Mouse (Mus musculus): Measurements from ENCODE around the gene Fus. TPM values are rescaled to one million over a fixed set of nuclear protein-coding genes. Genes with fewer than 3 reads are reported as not detected.

Fus gene
- polyA plus RNA-seq, 1 experiment from 2014 or later, result 249 TPM

GRCm38 (mm10) chr7:128024364-128024763 lies 57.1 kb downstream of the Fus start:
- H3K4me2 ChIP-seq (ENCODE audit: low read depth, low read length), result no peak overlapping the region
- H3K9ac ChIP-seq (ENCODE audit: low read length), result no peak overlapping the region
- H3K4me3 ChIP-seq (ENCODE audit: low read length), result no peak overlapping the region
- H3K36me3 ChIP-seq (ENCODE audit: control insufficient read depth, insufficient read depth), result no peaks in the 10 kb centered on the region
- H3K4me1 ChIP-seq (ENCODE audit: control insufficient read depth, insufficient read depth, low read length), result no peaks in the 10 kb centered on the region
- peaks cover 3% of the 10 kb centered on the region; the same call in 1 of the 2 replicates for H3K9me3 ChIP-seq (replicated peaks; ENCODE audit: control insufficient read depth, low read length)
- no peak overlapping the region for H3K27ac ChIP-seq (ENCODE audit: low read length)
- no peak for ATAC-seq (replicated peaks; ENCODE audit: extremely low read depth, insufficient read depth, low FRiP score)
- 79% methylated on average over 9 of the region's 9 CpGs for WGBS
- no peaks in the 10 kb centered on the region for H3K27me3 ChIP-seq (ENCODE audit: control insufficient read depth, insufficient read depth, low read length)

- ATAC-seq (replicated peaks; ENCODE audit: extremely low read depth, insufficient read depth, low FRiP score), result no peak
- H3K9ac ChIP-seq (ENCODE audit: low read length), result no peak overlapping the region
- no peaks in the 10 kb centered on the region for H3K36me3 ChIP-seq (ENCODE audit: control insufficient read depth, insufficient read depth)
- no peak overlapping the region for H3K4me2 ChIP-seq (ENCODE audit: low read depth, low read length)
- H3K27me3 ChIP-seq (ENCODE audit: control insufficient read depth, insufficient read depth, low read length), result no peaks in the 10 kb centered on the region
- WGBS, result 70% methylated on average over 4 of the region's 4 CpGs
- no peak overlapping the region for H3K4me3 ChIP-seq (ENCODE audit: low read length)
- H3K27ac ChIP-seq (ENCODE audit: low read length), result no peak overlapping the region
- no peaks in the 10 kb centered on the region for H3K4me1 ChIP-seq (ENCODE audit: control insufficient read depth, insufficient read depth, low read length)
- H3K9me3 ChIP-seq (replicated peaks; ENCODE audit: control insufficient read depth, low read length), result peaks cover 3% of the 10 kb centered on the region; the same call in 1 of the 2 replicates
These were observed 57.7 kb downstream of the Fus start for GRCm38 (mm10) chr7:128024932-128025331.

GRCm38 (mm10) chr7:128025381-128025780 lies 58.1 kb downstream of the Fus start:
- Histone ChIP-seq H3K36me3 (ENCODE audit: control insufficient read depth, insufficient read depth) (no peaks in the 10 kb centered on the region), H3K9me3 (replicated peaks; ENCODE audit: control insufficient read depth, low read length) (peaks cover 3% of the 10 kb centered on the region; the same call in 1 of the 2 replicates), H3K9ac (ENCODE audit: low read length) (no peak overlapping the region), H3K4me2 (ENCODE audit: low read depth, low read length) (no peak overlapping the region), H3K4me1 (ENCODE audit: control insufficient read depth, insufficient read depth, low read length) (no peaks in the 10 kb centered on the region), H3K27ac (ENCODE audit: low read length) (no peak overlapping the region), H3K27me3 (ENCODE audit: control insufficient read depth, insufficient read depth, low read length) (no peaks in the 10 kb centered on the region), H3K4me3 (ENCODE audit: low read length) (no peak overlapping the region)
- WGBS, result 69% methylated on average over 4 of the region's 4 CpGs
- no peak for ATAC-seq (replicated peaks; ENCODE audit: extremely low read depth, insufficient read depth, low FRiP score)

- Histone ChIP-seq H3K4me2 (ENCODE audit: low read depth, low read length) (no peak overlapping the region), H3K9me3 (replicated peaks; ENCODE audit: control insufficient read depth, low read length) (no peaks in the 10 kb centered on the region), H3K9ac (ENCODE audit: low read length) (no peak overlapping the region), H3K27me3 (ENCODE audit: control insufficient read depth, insufficient read depth, low read length) (no peaks in the 10 kb centered on the region), H3K4me3 (ENCODE audit: low read length) (no peak overlapping the region), H3K27ac (ENCODE audit: low read length) (no peak overlapping the region), H3K36me3 (ENCODE audit: control insufficient read depth, insufficient read depth) (no peaks in the 10 kb centered on the region), H3K4me1 (ENCODE audit: control insufficient read depth, insufficient read depth, low read length) (no peaks in the 10 kb centered on the region)
- WGBS, result 48% methylated on average over 9 of the region's 9 CpGs
- ATAC-seq (replicated peaks; ENCODE audit: extremely low read depth, insufficient read depth, low FRiP score), result no peak
These were observed 64.2 kb downstream of the Fus start for GRCm38 (mm10) chr7:128031403-128031976.

GRCm38 (mm10) chr7:128032290-128032988 lies 65.2 kb downstream of the Fus start:
- Histone ChIP-seq H3K27ac (ENCODE audit: low read length) (no peak overlapping the region), H3K4me3 (ENCODE audit: low read length) (no peak overlapping the region), H3K27me3 (ENCODE audit: control insufficient read depth, insufficient read depth, low read length) (no peaks in the 10 kb centered on the region), H3K4me1 (ENCODE audit: control insufficient read depth, insufficient read depth, low read length) (no peaks in the 10 kb centered on the region), H3K4me2 (ENCODE audit: low read depth, low read length) (no peak overlapping the region), H3K9ac (ENCODE audit: low read length) (no peak overlapping the region), H3K9me3 (replicated peaks; ENCODE audit: control insufficient read depth, low read length) (no peaks in the 10 kb centered on the region), H3K36me3 (ENCODE audit: control insufficient read depth, insufficient read depth) (no peaks in the 10 kb centered on the region)
- WGBS, result 68% methylated on average over 5 of the region's 5 CpGs
- no peak for ATAC-seq (replicated peaks; ENCODE audit: extremely low read depth, insufficient read depth, low FRiP score)

- H3K4me1 ChIP-seq (ENCODE audit: control insufficient read depth, insufficient read depth, low read length), result no peaks in the 10 kb centered on the region
- no peak for ATAC-seq (replicated peaks; ENCODE audit: extremely low read depth, insufficient read depth, low FRiP score)
- no peak overlapping the region for H3K9ac ChIP-seq (ENCODE audit: low read length)
- H3K36me3 ChIP-seq (ENCODE audit: control insufficient read depth, insufficient read depth), result no peaks in the 10 kb centered on the region
- H3K9me3 ChIP-seq (replicated peaks; ENCODE audit: control insufficient read depth, low read length), result no peaks in the 10 kb centered on the region
- H3K27ac ChIP-seq (ENCODE audit: low read length), result no peak overlapping the region
- H3K27me3 ChIP-seq (ENCODE audit: control insufficient read depth, insufficient read depth, low read length), result no peaks in the 10 kb centered on the region
- WGBS, result 89% methylated on average over 3 of the region's 3 CpGs
- H3K4me2 ChIP-seq (ENCODE audit: low read depth, low read length), result no peak overlapping the region
- H3K4me3 ChIP-seq (ENCODE audit: low read length), result no peak overlapping the region
These were observed 65.7 kb downstream of the Fus start for GRCm38 (mm10) chr7:128032989-128033293.

GRCm38 (mm10) chr7:128033616-128034015 lies 66.4 kb downstream of the Fus start:
- Histone ChIP-seq H3K9ac (ENCODE audit: low read length) (no peak overlapping the region), H3K27me3 (ENCODE audit: control insufficient read depth, insufficient read depth, low read length) (no peaks in the 10 kb centered on the region), H3K4me2 (ENCODE audit: low read depth, low read length) (no peak overlapping the region), H3K27ac (ENCODE audit: low read length) (no peak overlapping the region), H3K36me3 (ENCODE audit: control insufficient read depth, insufficient read depth) (no peaks in the 10 kb centered on the region), H3K4me3 (ENCODE audit: low read length) (no peak overlapping the region), H3K9me3 (replicated peaks; ENCODE audit: control insufficient read depth, low read length) (no peaks in the 10 kb centered on the region), H3K4me1 (ENCODE audit: control insufficient read depth, insufficient read depth, low read length) (no peaks in the 10 kb centered on the region)
- no peak for ATAC-seq (replicated peaks; ENCODE audit: extremely low read depth, insufficient read depth, low FRiP score)
- WGBS, result 91% methylated on average over 4 of the region's 4 CpGs

Other genes starting within 250 kb of the Fus start
- 0.11 TPM in 2 replicates for gene Ctf2, start 235.3 kb upstream of the Fus start, polyA plus RNA-seq (2015; fragmentation: Nextera tagmentation; extraction: Ambion mirVana)
- 1.3 and 2.1 TPM in 2 replicates for gene Fbxl19, start 222.9 kb upstream of the Fus start, polyA plus RNA-seq (2015; fragmentation: Nextera tagmentation; extraction: Ambion mirVana)
- 20.3 and 21.4 TPM in 2 replicates for gene Orai3, start 197.6 kb upstream of the Fus start, polyA plus RNA-seq (2015; fragmentation: Nextera tagmentation; extraction: Ambion mirVana)
- 10.3 and 12.3 TPM in 2 replicates for gene Setd1a, start 190.8 kb upstream of the Fus start, polyA plus RNA-seq (2015; fragmentation: Nextera tagmentation; extraction: Ambion mirVana)
- not detected in 2 replicates for gene Gm49388, start 181.8 kb upstream of the Fus start, polyA plus RNA-seq (2015; fragmentation: Nextera tagmentation; extraction: Ambion mirVana)
- 24.5 and 24.9 TPM in 2 replicates for gene Hsd3b7, start 166.9 kb upstream of the Fus start, polyA plus RNA-seq (2015; fragmentation: Nextera tagmentation; extraction: Ambion mirVana)
- gene Stx4a, start 143.2 kb upstream of the Fus start, polyA plus RNA-seq (2015; fragmentation: Nextera tagmentation; extraction: Ambion mirVana), result 50.3 and 53.7 TPM in 2 replicates
- gene Stx1b, start 142.9 kb upstream of the Fus start, polyA plus RNA-seq (2015; fragmentation: Nextera tagmentation; extraction: Ambion mirVana), result 1.0 and 1.3 TPM in 2 replicates
- gene Zfp646, start 91.2 kb upstream of the Fus start, polyA plus RNA-seq (2015; fragmentation: Nextera tagmentation; extraction: Ambion mirVana), result 6.8 and 7.4 TPM in 2 replicates
- 9.1 and 10.4 TPM in 2 replicates for gene Zfp668, start 90.6 kb upstream of the Fus start, polyA plus RNA-seq (2015; fragmentation: Nextera tagmentation; extraction: Ambion mirVana)
- 1.5 and 1.8 TPM in 2 replicates for gene Prss53, start 76.5 kb upstream of the Fus start, polyA plus RNA-seq (2015; fragmentation: Nextera tagmentation; extraction: Ambion mirVana)
- not detected in 2 replicates for gene Gm21974, start 72.0 kb upstream of the Fus start, polyA plus RNA-seq (2015; fragmentation: Nextera tagmentation; extraction: Ambion mirVana)
- gene Vkorc1, start 71.8 kb upstream of the Fus start, polyA plus RNA-seq (2015; fragmentation: Nextera tagmentation; extraction: Ambion mirVana), result 99.9 and 113 TPM in 2 replicates
- 141 and 149 TPM in 2 replicates for gene Bckdk, start 63.4 kb upstream of the Fus start, polyA plus RNA-seq (2015; fragmentation: Nextera tagmentation; extraction: Ambion mirVana)
- gene Kat8, start 54.9 kb upstream of the Fus start, polyA plus RNA-seq (2015; fragmentation: Nextera tagmentation; extraction: Ambion mirVana), result 26.1 and 30.4 TPM in 2 replicates
- 1.6 and 8.3 TPM in 2 replicates for gene Prss8, start 37.4 kb upstream of the Fus start, polyA plus RNA-seq (2015; fragmentation: Nextera tagmentation; extraction: Ambion mirVana)
- 8.8 and 9.6 TPM in 2 replicates for gene Prss36, start 20.7 kb upstream of the Fus start, polyA plus RNA-seq (2015; fragmentation: Nextera tagmentation; extraction: Ambion mirVana)
- 60.8 and 72.1 TPM in 2 replicates for gene Pycard, start 26.4 kb downstream of the Fus start, polyA plus RNA-seq (2015; fragmentation: Nextera tagmentation; extraction: Ambion mirVana)
- gene Trim72, start 36.5 kb downstream of the Fus start, polyA plus RNA-seq (2015; fragmentation: Nextera tagmentation; extraction: Ambion mirVana), result 0.84 and 1.0 TPM in 2 replicates
- gene Itgam, start 95.2 kb downstream of the Fus start, polyA plus RNA-seq (2015; fragmentation: Nextera tagmentation; extraction: Ambion mirVana), result 0.98 and 1.2 TPM in 2 replicates
- not detected in 2 replicates for gene Gm49368, start 95.2 kb downstream of the Fus start, polyA plus RNA-seq (2015; fragmentation: Nextera tagmentation; extraction: Ambion mirVana)
- gene Itgax, start 162.1 kb downstream of the Fus start, polyA plus RNA-seq (2015; fragmentation: Nextera tagmentation; extraction: Ambion mirVana), result 0.22 and 0.67 TPM in 2 replicates
- gene Itgad, start 186.9 kb downstream of the Fus start, polyA plus RNA-seq (2015; fragmentation: Nextera tagmentation; extraction: Ambion mirVana), result 0.63 and 0.69 TPM in 2 replicates
- 1,071 and 1,148 TPM in 2 replicates for gene Cox6a2, start 238.9 kb downstream of the Fus start, polyA plus RNA-seq (2015; fragmentation: Nextera tagmentation; extraction: Ambion mirVana)

Data from heart, embryonic 16.5 days (tissue).